Mouse (Mus musculus) fibroblast of lung, adult 2 months (primary cell): Measurements from ENCODE around the gene Pacsin1.
A peak's percentile ranks its signal among the peaks of the same experiment; 100 is the strongest.

Experiments
- DNase-seq: peaks from one replicate; pipeline ENCODE4 v3.0.0-alpha.2; 2011; ENCODE audit warnings: low read depth

The Pacsin1 gene

GRCm38 (mm10) chr17:27678924-27679813 is 23.9 kb downstream of the Pacsin1 start:
- no peak for DNase-seq

GRCm38 (mm10) chr17:27684886-27685549 is 29.7 kb downstream of the Pacsin1 start:
- no peak for DNase-seq

GRCm38 (mm10) chr17:27685550-27685913 is 30.2 kb downstream of the Pacsin1 start:
- no peak for DNase-seq

- no peak for DNase-seq
These were observed 31.1 kb downstream of the Pacsin1 start for GRCm38 (mm10) chr17:27686395-27686794.

GRCm38 (mm10) chr17:27690993-27691693 is 35.8 kb downstream of the Pacsin1 start:
- DNase-seq = no peak

GRCm38 (mm10) chr17:27699641-27700244 is 44.4 kb downstream of the Pacsin1 start:
- DNase-seq = no peak

GRCm38 (mm10) chr17:27700812-27701211 is 45.5 kb downstream of the Pacsin1 start:
- DNase-seq = no peak

- DNase-seq = no peak
These were observed 46.5 kb downstream of the Pacsin1 start for GRCm38 (mm10) chr17:27701856-27702255.

GRCm38 (mm10) chr17:27702518-27702917 is 47.2 kb downstream of the Pacsin1 start:
- no peak for DNase-seq

GRCm38 (mm10) chr17:27703961-27704621 is 48.8 kb downstream of the Pacsin1 start:
- DNase-seq = peak; percentile 27

GRCm38 (mm10) chr17:27705661-27706060 is 50.4 kb downstream of the Pacsin1 start:
- DNase-seq = no peak

GRCm38 (mm10) chr17:27707954-27708661 is 52.8 kb downstream of the Pacsin1 start:
- DNase-seq = peak; percentile 31

- DNase-seq = no peak
These were observed 54.3 kb downstream of the Pacsin1 start for GRCm38 (mm10) chr17:27709650-27710049.

GRCm38 (mm10) chr17:27712832-27713231 is 57.5 kb downstream of the Pacsin1 start:
- no peak for DNase-seq

GRCm38 (mm10) chr17:27716804-27717203 is 61.5 kb downstream of the Pacsin1 start:
- DNase-seq = no peak

GRCm38 (mm10) chr17:27718250-27718649 is 62.9 kb downstream of the Pacsin1 start:
- no peak for DNase-seq

GRCm38 (mm10) chr17:27719663-27720062 is 64.4 kb downstream of the Pacsin1 start:
- no peak for DNase-seq

- no peak for DNase-seq
These were observed 65.0 kb downstream of the Pacsin1 start for GRCm38 (mm10) chr17:27720326-27720725.

- no peak for DNase-seq
These were observed 65.9 kb downstream of the Pacsin1 start for GRCm38 (mm10) chr17:27721125-27721664.

GRCm38 (mm10) chr17:27724327-27724726 is 69.0 kb downstream of the Pacsin1 start:
- DNase-seq = no peak

- no peak for DNase-seq
These were observed 69.7 kb downstream of the Pacsin1 start for GRCm38 (mm10) chr17:27725011-27725410.
